Mouse (Mus musculus) embryonic stem cell, embryonic (primary cell): ENCODE measurements around the gene H2-Ab1.
"Not testable (repeated sequence)": the region's sequence is repeated elsewhere in the genome, so short reads cannot be mapped to it uniquely, and the experiment has no call there.

Experiments
- CTCF ChIA-PET, 4 experiments: fragments of 300-600 bp in 2 of 4; fragments of 350-600 bp in 2 of 4; sonication (Branson Sonifier 250); formaldehyde crosslinking; loops; one replicate each; lab custom pipeline; 2022; ENCODE audit warnings: inconsistent platforms in 2 of 4; lab: Charles Lee
- POLR2A ChIA-PET, 4 experiments: fragments of 300-600 bp in 2 of 4; fragments of 350-600 bp in 2 of 4; sonication (Branson Sonifier 250); formaldehyde crosslinking; loops; one replicate each; lab custom pipeline; 2022; ENCODE audit warnings: antibody characterized with exemption in 4 of 4, inconsistent platforms in 1 of 4; lab: Charles Lee

H2-Ab1 gene

DNA sequence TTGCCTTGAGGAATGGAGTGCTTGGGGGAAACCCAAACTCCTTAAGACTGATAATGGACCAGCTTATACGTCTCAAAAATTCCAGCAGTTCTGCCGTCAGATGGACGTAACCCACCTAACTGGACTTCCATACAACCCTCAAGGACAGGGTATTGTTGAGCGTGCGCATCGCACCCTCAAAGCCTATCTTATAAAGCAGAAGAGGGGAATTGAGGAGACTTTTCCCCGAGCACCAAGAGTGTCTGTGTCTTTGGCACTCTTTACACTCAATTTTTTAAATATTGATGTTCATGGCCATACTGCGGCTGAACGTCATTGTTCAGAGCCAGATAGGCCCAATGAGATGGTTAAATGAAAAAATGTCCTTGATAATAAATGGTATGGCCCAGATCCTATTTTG, 26.5 kb upstream of the H2-Ab1 start:
- POLR2A ChIA-PET, CTCF ChIA-PET: not testable (repeated sequence)

DNA sequence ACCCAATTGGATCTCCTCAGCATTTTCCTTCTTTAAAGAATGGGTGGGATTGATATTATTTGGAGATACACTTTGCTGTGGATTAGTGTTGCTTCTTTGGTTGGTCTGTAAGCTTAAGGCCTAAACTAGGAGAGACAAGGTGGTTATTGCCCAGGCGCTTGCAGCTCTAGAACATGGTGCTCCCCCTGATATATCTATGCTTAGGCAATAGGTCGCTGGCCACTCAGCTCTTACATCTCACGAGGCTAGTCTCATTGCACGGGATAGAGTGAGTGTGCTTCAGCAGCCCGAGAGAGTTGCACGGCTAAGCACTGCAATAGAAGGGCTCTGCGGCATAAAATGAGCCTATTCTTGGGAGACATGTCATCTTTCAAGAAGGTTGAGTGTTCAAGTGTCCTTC, 25.5 kb upstream of the H2-Ab1 start:
- CTCF ChIA-PET, result not testable (repeated sequence)

DNA sequence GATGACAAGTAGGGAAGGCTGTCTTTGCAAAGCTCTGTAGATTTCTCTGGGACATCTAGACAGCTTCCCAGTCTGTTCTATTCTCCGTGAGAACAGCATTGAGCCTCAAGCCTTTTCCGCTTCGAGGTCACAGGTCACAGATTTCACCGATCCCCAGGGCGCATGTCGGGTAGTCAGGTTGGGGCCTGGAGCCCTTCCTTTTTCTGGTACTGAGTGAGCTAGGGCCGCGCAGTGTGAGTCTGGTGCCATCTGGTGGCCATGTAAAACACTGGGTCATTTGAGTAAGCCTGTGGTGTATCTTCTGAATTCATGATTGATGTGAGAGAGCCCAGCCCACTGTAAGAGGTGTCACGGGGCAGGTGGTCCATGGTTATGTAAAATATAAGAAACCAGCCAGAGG, 22.6 kb upstream of the H2-Ab1 start:
- ChIA-PET CTCF (interaction anchor here (0.8 to 3.1 kb wide), 19 partner anchors 10 to 176 kb away, joined by 3 to 23 read pairs (median 5); no protein-coding TSS in a partner anchor), POLR2A (interaction anchor here in 2 of 4 experiments (0.8 to 1.5 kb wide), 4 partner anchors 11 to 23 kb away, joined by 3 to 5 read pairs (median 4); no protein-coding TSS in a partner anchor)

More for the DNA sequence above, 25.5 kb upstream of the H2-Ab1 start:
- POLR2A ChIA-PET, result interaction anchor here in 1 of 4 experiments (1.1 kb wide), 1 partner anchor 17 kb away, joined by 3 read pairs; no protein-coding TSS in a partner anchor

DNA sequence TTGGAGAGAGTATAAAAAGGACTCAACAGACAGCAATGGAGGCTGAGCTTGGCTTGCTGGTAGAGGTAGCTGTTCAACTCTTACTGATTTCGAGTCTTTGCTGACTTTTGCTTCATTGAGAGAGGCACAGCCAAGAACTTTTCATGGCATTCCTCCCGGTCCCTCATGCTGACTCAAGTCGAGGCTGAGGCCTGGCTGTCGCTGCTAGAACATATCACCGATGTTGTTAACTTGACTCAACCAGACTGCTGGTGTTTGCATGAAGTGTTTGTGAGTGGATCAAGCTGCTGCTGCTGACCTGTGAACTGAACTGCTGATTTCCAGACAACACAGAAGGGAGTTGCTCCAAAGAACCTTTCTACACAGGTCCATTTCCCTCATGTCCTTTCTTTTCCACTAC, 20.8 kb upstream of the H2-Ab1 start:
- CTCF ChIA-PET, result interaction anchor here in 2 of 4 experiments (0.9 to 2.9 kb wide), 4 partner anchors 14 to 175 kb away, joined by 3 to 11 read pairs (median 6); no protein-coding TSS in a partner anchor
- POLR2A ChIA-PET, result interaction anchor here in 1 of 4 experiments (1.3 kb wide), 1 partner anchor 22 kb away, joined by 3 read pairs; no protein-coding TSS in a partner anchor

DNA sequence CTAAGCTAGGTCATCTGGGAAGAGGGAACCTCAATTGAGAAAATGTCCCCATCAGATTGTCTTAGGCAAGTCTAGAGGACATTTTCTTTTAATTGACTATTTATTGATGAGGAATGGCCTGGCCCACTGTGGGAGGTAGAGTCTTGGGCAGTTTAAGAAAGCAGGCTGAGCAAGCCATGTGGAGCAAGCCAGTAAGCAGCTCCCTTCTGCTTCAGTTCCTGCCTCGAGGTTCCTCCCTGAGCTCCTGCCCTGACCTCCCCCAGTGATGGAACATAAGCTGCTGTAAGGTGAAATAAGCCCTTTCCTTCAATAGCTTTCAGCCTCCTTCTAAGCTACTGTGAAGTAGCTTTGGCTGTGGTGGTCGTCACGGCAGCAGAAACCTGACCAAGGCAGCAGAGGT, 19.7 kb upstream of the H2-Ab1 start:
- ChIA-PET CTCF (interaction anchor here (0.6 to 2.9 kb wide), 8 partner anchors 12 to 150 kb away, joined by 3 to 11 read pairs (median 3); no protein-coding TSS in a partner anchor), POLR2A (interaction anchor here in 2 of 4 experiments (0.6 kb wide), 2 partner anchors 157 to 452 kb away, joined by 3 to 4 read pairs; no protein-coding TSS in a partner anchor)

DNA sequence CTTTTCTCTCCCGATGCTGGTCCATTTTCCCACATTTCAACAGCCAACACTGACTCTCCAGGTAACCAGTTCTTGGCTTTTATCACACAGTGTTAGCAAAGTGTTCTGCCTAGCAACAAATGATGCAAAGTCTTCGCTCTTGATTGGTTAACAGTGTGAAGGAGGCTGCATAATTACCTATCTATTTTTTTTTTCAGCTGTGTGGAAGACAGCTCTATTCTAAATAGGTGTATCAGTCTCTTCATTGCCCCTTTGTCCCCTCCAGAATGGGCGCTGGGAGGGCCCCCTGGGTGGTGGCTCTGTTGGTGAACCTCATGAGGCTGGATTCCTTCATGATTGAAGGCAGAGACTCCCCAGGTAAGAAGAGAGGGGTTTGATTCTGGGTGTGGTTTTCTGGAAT, 18.8 kb upstream of the H2-Ab1 start, which contains the start of gene H2-Ob:
Gene H2-Ob (plus strand): TSS at position 198 of the 400 bp plus-strand sequence.
- POLR2A ChIA-PET, result interaction anchor here in 1 of 4 experiments (0.6 kb wide), 1 partner anchor 117 kb away, joined by 6 read pairs; no protein-coding TSS in a partner anchor
- CTCF ChIA-PET, result interaction anchor here in 3 of 4 experiments (0.9 to 2.9 kb wide), 4 partner anchors 11 to 75 kb away, joined by 3 to 11 read pairs (median 4); no protein-coding TSS in a partner anchor

DNA sequence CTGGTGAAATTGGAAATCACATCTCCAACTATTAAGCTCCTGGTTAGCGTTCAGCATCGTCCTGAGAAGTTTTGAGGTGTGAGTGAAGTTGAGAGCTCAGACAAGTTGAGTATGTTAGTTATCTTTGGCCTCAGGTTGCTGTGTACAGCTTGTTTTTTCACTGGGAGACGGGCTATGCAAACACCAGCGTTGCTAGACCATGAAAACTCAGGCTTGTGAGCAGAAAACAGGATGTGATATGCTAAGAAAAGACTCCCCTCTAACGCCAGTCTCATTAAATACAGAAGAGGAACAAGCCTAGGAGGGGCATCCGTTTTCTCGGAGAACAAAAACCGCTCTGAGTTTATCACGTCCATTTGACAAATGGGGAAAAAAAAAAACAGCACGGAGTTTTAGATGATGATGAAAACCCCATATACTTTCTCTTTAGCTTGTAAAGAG, 17.9 kb upstream of the H2-Ab1 start:
- POLR2A ChIA-PET, result interaction anchor here in 1 of 4 experiments (0.7 kb wide), 1 partner anchor 12 kb away, joined by 3 read pairs; no protein-coding TSS in a partner anchor
- CTCF ChIA-PET, result interaction anchor here in 2 of 4 experiments (0.6 to 2.9 kb wide), 3 partner anchors 10 to 1690 kb away, joined by 3 to 11 read pairs (median 3); no protein-coding TSS in a partner anchor

DNA sequence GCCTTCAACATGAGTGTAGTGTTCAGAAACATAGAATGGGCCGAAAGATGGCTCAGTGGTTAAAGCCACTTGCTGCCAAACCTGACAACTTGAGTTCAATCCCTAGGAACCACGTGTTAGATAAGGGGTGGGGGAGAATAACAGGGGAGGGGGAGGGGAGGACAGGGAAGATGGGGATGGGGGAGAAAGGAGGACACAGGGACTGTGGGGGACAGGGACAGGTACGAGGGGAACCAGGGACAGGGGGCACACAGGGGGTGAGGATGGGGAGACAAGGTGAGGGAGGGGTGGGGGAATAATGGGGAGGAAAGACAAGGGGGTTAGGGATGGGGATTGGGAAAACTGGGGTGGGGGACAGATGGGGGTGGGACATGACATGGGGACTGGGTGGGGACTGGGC, 17.1 kb upstream of the H2-Ab1 start:
- POLR2A ChIA-PET, result interaction anchor here in 1 of 4 experiments (0.6 kb wide), 1 partner anchor 576 kb away, joined by 3 read pairs; no protein-coding TSS in a partner anchor
- CTCF ChIA-PET, result interaction anchor here in 1 of 4 experiments (1.7 kb wide), 1 partner anchor 10 kb away, joined by 5 read pairs; no protein-coding TSS in a partner anchor

DNA sequence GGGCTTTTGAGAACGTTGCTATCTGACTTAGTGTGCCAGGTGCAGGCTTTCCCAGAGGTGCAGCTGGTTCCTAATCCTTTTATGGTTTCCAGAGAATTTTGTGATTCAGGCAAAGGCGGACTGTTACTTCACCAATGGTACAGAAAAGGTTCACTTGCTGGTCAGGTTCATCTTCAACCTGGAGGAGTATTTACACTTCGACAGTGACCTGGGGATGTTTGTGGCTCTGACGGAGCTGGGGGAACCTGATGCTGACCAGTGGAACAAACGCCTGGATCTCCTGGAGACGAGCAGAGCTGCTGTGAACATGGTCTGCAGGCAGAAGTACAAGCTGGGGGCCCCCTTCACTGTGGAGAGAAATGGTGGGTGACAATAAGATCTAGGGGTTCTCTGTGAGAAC, 16.6 kb upstream of the H2-Ab1 start:
- ChIA-PET CTCF (interaction anchor here in 1 of 4 experiments (1.7 kb wide), 1 partner anchor 9 kb away, joined by 5 read pairs; no protein-coding TSS in a partner anchor), POLR2A (interaction anchor here in 1 of 4 experiments (1.7 kb wide), 1 partner anchor 323 kb away, joined by 3 read pairs; the partner anchor contains the start of gene Notch4)

DNA sequence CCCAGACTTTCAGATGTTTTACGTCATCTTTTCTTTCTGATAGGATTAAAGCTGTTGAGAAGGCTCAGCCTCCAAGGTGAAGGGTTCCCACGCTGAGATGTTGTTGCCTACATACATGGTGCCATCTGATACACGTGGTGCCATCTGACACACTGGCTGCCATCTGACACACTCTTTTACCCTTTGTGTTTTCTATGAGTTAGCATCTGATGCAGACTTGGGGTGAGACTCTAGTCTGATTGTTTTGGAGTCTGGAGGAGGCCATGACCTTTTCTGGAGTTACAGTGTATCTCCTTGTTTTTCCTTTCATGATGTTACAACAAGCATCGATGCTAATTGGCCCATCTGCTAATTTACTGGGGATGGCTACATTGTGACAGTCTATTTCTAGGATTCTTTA, 12.8 kb upstream of the H2-Ab1 start:
- ChIA-PET POLR2A (no interaction called here), CTCF (no interaction called here)

DNA sequence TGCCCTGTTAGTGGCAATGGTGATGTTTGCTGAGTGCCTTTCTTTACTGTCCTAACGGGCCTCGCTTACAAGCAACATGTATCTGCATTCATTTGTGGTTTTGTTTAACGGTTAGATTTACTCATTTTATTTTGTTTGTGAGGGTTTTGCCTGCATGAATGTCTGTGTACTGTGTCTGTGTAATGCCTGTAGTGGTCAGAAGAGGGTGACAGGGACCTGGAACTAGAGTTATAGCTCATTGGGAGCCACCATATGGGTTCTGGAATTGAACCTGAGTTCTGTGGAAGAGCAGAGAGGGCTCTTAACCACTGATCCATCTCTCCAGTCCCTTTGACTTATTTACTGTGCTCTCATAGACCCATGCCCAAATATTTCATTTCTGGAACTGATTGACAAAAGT, 10.4 kb upstream of the H2-Ab1 start:
- CTCF ChIA-PET, result interaction anchor here in 2 of 4 experiments (1.0 to 2.1 kb wide), 6 partner anchors 66 to 164 kb away, joined by 3 to 13 read pairs (median 5); no protein-coding TSS in a partner anchor
- POLR2A ChIA-PET, result no interaction called here

DNA sequence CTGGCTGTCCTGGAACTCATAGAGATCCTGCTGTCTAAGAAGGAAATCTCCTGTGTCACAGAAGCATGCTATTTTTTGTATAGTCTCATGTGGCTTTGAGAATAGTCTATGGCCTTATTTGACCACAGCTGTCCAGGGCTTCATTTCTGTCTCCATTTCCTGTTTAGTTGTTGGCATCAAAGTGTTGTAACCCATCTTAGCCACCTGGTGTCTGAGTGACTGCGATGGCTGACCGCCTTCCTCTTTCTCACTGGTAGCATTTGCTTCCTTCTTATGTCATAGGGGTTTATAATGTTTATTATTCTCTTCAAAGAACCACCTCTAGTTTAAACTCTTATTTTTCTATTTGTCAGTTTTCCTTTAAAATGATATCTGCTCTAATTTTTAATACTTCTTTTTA, 8.7 kb upstream of the H2-Ab1 start:
- POLR2A ChIA-PET, result no interaction called here

DNA sequence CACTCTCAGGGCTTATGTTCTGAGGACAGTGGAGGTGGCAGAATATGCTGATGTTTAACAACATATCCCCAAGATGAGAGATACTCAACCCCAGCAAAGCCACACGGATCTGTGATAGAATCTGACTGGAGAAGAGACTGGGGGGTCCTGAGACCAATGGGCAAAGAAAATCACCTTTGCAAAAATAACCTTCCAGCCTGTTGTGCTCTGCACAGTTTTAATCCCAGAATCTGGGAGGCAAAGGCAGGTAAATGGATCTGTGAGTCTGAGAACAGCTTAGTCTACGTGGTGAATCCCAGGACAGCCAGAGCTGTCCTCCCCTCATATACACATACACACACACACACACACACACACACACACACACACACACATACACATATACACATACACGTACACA, 8.1 kb upstream of the H2-Ab1 start:
- ChIA-PET POLR2A (interaction anchor here in 1 of 4 experiments (1.0 kb wide), 1 partner anchor 161 kb away, joined by 3 read pairs; no protein-coding TSS in a partner anchor), CTCF (interaction anchor here (0.6 to 4.0 kb wide), 44 partner anchors 8 to 557 kb away, joined by 3 to 55 read pairs (median 4); partner anchors contain the start of genes H2-Aa (in 2 of the 4), BC051142 (in 1 of the 4) and Notch4 (in 1 of the 4))

More for the DNA sequence above, 8.7 kb upstream of the H2-Ab1 start:
- CTCF ChIA-PET, result interaction anchor here in 3 of 4 experiments (0.6 to 4.0 kb wide), 10 partner anchors 15 to 315 kb away, joined by 3 to 43 read pairs (median 8); partner anchors contain the start of gene Notch4 (in 1 of the 3)

DNA sequence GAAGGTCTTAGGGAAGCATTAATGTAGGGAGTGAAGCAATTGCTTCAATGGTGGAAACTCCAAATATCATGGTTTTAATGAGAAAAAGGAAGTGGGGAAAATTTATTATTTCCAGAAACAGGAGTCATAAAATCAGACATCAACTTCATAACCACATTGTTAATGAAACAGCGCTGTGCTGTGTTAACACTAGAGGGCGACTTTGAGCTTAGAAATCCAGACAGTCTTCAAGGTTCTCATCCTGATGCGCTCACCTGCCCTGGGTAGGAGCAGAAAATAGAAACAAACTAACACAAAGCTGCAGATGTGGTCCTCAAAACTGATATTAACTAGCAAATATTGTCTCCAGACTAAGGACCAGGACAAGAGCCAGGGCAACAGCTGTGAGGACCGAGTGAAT, 7.6 kb upstream of the H2-Ab1 start:
- POLR2A ChIA-PET, result interaction anchor here in 3 of 4 experiments (0.6 to 1.7 kb wide), 3 partner anchors 42 to 161 kb away, joined by 3 to 7 read pairs (median 3); no protein-coding TSS in a partner anchor

DNA sequence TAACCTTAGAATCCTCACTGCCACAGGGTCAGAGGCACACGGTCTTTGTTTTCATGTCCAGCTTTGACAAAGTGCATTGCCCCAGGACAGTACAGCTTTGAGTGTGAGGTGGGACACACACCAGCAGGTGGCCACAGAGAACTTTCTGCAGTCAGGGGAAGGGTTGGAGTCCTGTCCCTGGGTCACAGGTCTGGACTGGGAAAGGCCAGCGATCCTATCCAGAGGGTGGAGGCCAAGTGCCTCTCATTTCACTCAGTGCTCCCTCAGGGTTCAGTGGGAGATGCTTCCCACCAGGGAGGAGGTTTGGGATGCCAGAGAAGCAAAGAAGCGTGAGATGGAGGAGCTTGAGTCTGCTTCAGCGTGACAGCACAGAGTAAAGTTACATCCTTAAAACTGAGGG, 5.8 kb upstream of the H2-Ab1 start:
- ChIA-PET POLR2A (interaction anchor here in 3 of 4 experiments (0.6 to 1.7 kb wide), 5 partner anchors 10 to 701 kb away, joined by 3 to 7 read pairs (median 3); no protein-coding TSS in a partner anchor), CTCF (interaction anchor here (0.5 to 4.0 kb wide), 34 partner anchors 10 to 302 kb away, joined by 3 to 55 read pairs (median 4); partner anchors contain the start of gene H2-Ob (in 1 of the 4))

More for the DNA sequence above, 7.6 kb upstream of the H2-Ab1 start:
- CTCF ChIA-PET, result interaction anchor here (0.5 to 4.0 kb wide), 56 partner anchors 9 to 926 kb away, joined by 3 to 55 read pairs (median 4); partner anchors contain the start of genes Btnl1 (in 2 of the 4), H2-Aa (in 2 of the 4), BC051142 (in 1 of the 4) and H2-Ob (in 1 of the 4)

DNA sequence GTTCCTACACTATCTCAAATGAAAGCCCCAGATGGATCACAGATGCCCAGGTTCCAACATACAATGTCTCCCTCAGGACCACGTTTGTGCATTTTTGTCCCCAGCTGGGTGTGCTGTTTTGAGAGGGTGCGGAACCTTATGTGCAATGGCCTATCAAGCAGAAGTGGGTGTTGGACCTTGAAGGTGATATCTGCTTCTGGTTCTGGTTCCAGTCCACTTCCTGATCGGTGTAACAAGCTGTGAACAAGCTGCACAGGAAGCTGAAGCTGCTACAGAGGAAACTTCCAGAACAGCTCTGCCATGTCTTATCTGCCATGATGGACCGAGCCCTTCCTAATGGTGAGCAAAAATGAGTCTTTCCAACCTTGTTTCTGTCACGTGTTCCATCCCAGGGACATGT, 988 bp upstream of the H2-Ab1 start:
- CTCF ChIA-PET, result interaction anchor here in 1 of 4 experiments (0.6 kb wide), 1 partner anchor 129 kb away, joined by 3 read pairs; no protein-coding TSS in a partner anchor
- POLR2A ChIA-PET, result interaction anchor here in 2 of 4 experiments (0.6 to 1.5 kb wide), 3 partner anchors 8 to 143 kb away, joined by 3 to 6 read pairs (median 3); no protein-coding TSS in a partner anchor

DNA sequence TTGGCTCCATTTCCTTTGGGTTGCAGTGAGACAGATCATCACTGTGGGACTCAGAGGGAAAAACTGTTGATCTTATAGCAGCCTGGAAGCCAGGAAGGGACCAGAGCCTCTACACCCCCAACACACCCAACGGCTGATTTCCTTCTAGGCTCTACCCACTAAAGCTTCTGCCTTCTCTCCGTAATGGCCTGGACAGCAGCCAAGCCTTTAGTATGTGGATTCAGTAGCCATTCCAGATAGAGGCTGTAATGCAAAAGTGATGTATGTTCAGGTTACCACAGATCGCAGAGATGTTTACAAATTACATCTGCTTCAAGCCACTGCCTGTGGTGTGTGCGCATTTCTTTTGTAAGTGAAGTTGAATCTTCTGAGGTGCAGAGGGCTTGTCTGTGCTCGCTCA, 3.1 kb downstream of the H2-Ab1 start:
- ChIA-PET CTCF (no interaction called here), POLR2A (interaction anchor here in 1 of 4 experiments (1.5 kb wide), 1 partner anchor 141 kb away, joined by 3 read pairs; the partner anchor contains the start of gene H2-DMa)

DNA sequence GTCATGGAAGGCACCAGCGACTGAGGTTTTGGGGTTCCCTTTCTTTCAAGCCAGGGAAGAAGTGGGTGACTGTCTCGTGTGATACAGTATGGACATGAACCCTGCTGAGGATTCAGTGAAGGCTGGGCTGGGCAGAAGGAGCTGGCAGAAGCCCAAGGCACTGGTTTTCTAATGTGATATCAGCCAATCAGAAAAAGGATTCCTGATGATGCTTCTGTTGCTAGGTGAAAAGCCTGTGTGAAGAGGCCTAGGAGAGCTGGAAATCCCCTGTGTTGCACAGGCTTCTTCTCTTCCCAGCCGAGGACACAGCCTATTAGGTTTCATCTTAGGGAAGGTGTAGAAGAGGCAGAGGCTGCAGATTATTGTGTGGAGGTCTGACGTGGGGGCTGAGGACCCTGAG, 4.0 kb downstream of the H2-Ab1 start:
- ChIA-PET CTCF (interaction anchor here in 2 of 4 experiments (0.6 to 1.2 kb wide), 2 partner anchors 10 to 12 kb away, joined by 3 to 4 read pairs; no protein-coding TSS in a partner anchor), POLR2A (interaction anchor here in 3 of 4 experiments (0.6 to 1.1 kb wide), 3 partner anchors 10 to 87 kb away, joined by 3 read pairs; no protein-coding TSS in a partner anchor)
